Mouse (Mus musculus) brown adipose tissue, adult 24 weeks (tissue): ENCODE measurements around the gene Zfp879. TPM values are rescaled to one million over a fixed set of nuclear protein-coding genes. Genes with fewer than 3 reads are reported as not detected.

Experiments used
- H3K27ac ChIP-seq: fragments of 200-500 bp; replicated peaks from 2 replicates; pipeline ENCODE4 v1.5.1; 2012; ENCODE audit warnings: low read depth, mild to moderate bottlenecking, low read length
- H3K4me1 ChIP-seq: fragments of 200-500 bp; 2 replicates; pipeline ENCODE4 v1.6.1; 2012; ENCODE audit warnings: low read length, mixed read lengths; ENCODE audit not compliant: control insufficient read depth, insufficient read depth, insufficient read length
- H3K4me3 ChIP-seq: fragments of 200-500 bp; 2 replicates; pipeline ENCODE4 v1.5.1; 2012; ENCODE audit warnings: low read depth, mild to moderate bottlenecking, low read length, moderate library complexity; ENCODE audit not compliant: insufficient read depth
- polyA plus RNA-seq: library from polyadenylated mRNA; stranded (reverse); fragments of >200 nt; gene quantifications from 2 replicates; pipeline ENCODE4 v1.2.4, GENCODE M21; 2012; ENCODE audit not compliant: missing spikeins, insufficient read depth, insufficient read length

Zfp879 gene
- polyA plus RNA-seq, 1 experiment = 1.1 TPM

DNA sequence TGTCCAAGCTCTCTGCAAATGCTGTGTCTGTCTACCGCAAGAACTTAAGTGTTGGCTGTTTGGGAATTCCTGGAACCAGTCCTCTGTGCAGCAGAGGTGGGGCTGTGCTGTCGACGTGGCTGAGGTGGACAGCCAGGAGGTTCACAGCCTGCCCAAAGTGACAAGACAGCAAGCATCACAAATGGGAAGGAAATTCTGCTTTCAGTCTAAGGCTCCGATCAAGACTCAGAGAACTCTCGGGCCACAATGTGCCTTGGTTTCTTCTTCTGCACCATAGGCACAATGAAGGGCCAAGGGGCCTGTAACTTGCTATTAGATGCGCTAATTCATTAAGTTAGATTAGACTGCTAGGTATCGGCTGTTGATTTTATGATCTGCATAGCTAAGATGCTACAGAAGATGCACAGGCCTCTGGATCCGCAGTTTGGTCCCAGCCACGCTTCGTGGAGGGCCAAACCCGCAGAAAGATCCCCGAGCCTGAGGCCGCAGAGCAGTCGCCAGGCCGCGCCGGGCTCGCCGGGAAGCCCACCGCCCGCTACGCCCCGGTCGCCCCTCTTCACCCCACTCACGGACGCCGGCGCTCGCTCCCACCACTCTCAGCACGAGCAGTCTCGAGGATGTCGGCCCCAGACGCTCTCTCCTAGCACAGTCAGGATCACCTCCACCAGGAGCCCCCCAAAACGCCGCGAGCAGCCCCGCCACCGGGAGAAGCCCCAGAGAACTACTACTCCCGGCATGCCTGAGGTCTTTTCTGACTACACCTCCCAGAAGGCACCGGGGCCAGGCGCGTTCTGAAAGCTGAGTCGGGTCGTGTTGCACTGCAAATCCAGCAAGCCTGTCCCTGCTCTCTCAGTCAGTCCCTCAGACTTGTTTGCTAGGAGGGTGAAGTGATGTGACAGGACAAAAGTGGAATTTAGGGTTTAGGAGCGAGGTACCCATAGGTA is 14.1 kb downstream of the Zfp879 start, which contains the start of gene Zfp354c:
TSS of gene Zfp354c (minus strand) at position 715 of the 944 bp plus-strand sequence.
- H3K4me1 ChIP-seq = no peaks in the 10 kb centered on the region; the same call in 1 of the 2 replicates
- peak within 1 kb of the TSS; percentile 68 for H3K4me3 ChIP-seq
- H3K27ac ChIP-seq = 0 out of 2 replicates have a peak within 1 kb of the TSS, but pooled peaks have one; percentile 11

DNA sequence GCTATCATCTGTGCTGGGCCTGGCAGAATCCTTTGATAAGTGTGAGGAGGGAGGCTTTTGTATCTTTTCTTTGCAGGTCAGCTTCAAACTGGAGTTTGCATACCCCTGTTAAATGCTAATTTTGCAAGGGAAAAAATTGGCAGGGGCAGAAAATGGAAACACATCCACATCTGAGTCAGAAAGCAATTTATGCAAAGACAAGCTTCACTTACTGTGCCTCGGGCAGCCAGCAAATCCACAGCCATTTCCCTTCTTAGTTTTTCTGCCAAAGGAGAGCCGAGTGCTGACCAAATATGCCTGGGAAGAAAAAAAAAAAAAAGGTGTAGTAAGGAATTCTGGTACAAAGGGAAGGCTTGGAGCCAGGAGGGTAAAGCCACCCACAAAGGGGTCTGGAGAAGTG is 15.1 kb downstream of the Zfp879 start:
- H3K4me3 ChIP-seq = no peak overlapping the region
- H3K27ac ChIP-seq = no peak overlapping the region
- H3K4me1 ChIP-seq = no peaks in the 10 kb centered on the region; the same call in 1 of the 2 replicates

DNA sequence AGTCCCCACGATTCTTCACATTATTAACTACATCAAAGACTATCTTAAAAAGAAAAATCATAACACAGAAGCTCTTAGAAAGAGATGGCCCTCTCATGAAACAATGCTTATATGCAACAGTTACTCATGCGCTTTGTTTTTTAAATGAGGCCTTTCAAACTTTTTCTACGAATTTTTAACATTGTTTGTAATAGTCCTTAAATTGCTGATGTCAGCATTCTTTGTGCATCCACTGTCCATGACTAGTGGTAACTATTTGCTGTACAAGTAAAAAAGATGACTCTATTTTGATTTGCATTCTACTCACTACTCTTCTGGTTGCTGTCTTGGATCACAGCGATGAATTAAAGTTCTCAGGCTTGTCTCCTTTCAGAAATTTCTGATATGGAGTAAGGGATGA is 27.1 kb downstream of the Zfp879 start:
- H3K27ac ChIP-seq = no peak overlapping the region
- H3K4me3 ChIP-seq = no peak overlapping the region
- H3K4me1 ChIP-seq = no peaks in the 10 kb centered on the region

DNA sequence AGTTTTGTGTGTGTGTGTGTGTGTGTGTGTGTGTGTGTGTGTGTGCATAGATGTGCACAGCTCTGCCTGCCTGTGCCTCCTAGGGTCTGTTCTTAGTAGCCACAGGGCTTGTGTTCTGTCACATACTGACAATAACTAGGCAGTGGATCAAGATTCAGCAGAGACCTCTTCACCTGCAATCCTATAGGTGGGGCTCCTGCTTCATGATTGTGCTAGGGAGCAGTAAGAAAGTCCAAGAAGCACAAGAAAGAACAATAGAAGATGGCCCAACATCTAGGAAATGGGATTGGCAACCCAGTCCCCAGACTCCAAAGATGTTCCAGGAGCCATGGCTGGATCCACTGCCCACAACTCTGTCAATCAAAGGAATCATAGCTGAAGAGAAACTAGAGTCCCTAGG is 42.5 kb downstream of the Zfp879 start:
- Histone ChIP-seq H3K4me3 (no peak overlapping the region), H3K27ac (no peak overlapping the region), H3K4me1 (no peaks in the 10 kb centered on the region)

DNA sequence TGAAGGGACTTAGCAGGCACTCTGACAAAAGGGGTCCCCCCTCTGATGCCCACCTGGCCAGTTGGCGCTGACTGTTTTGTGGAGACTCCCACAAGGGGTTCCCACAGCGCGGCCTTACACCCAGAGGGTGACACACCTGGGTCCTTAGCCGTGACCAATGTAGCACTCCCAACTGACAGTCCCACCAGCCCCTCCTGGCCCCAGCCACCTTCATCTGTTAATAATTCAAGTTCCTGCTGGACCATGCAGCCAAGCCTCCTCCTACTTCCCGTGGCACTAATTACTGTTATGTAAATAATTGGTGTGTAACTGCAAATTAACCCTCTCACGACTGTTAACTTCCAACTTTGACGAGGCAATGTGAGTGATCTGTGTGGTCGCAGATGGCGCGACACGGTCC is 43.7 kb downstream of the Zfp879 start:
- no peak overlapping the region for H3K4me3 ChIP-seq
- H3K4me1 ChIP-seq = no peaks in the 10 kb centered on the region
- no peak overlapping the region for H3K27ac ChIP-seq

Other genes starting within 250 kb of the Zfp879 start
- gene Adamts2, start 239.5 kb downstream of the Zfp879 start, polyA plus RNA-seq = 5.2 and 6.1 TPM in 2 replicates
- 1.3 and 1.8 TPM in 2 replicates for gene Zfp354c, start 13.8 kb downstream of the Zfp879 start, polyA plus RNA-seq
- gene Grm6, start 9.1 kb upstream of the Zfp879 start, polyA plus RNA-seq = not detected in 2 replicates
- gene Zfp454, start 46.1 kb upstream of the Zfp879 start, polyA plus RNA-seq = 0.75 and 1.6 TPM in 2 replicates
- 8.5 and 9.8 TPM in 2 replicates for gene Zfp2, start 74.6 kb upstream of the Zfp879 start, polyA plus RNA-seq
- gene Zfp354b, start 90.1 kb upstream of the Zfp879 start, polyA plus RNA-seq = 2.2 and 3.2 TPM in 2 replicates
- gene 4933414I15Rik, start 102.2 kb upstream of the Zfp879 start, polyA plus RNA-seq = not detected in 2 replicates
- gene Prop1, start 112.2 kb upstream of the Zfp879 start, polyA plus RNA-seq = not detected in 2 replicates
- not detected in 2 replicates for gene Olfr1378, start 125.0 kb upstream of the Zfp879 start, polyA plus RNA-seq
- gene Olfr1377, start 140.4 kb upstream of the Zfp879 start, polyA plus RNA-seq = not detected in 2 replicates
- gene Olfr51, start 162.0 kb upstream of the Zfp879 start, polyA plus RNA-seq = not detected in 2 replicates
- not detected in 2 replicates for gene Olfr54, start 172.7 kb upstream of the Zfp879 start, polyA plus RNA-seq
- not detected in 2 replicates for gene Olfr1375, start 206.6 kb upstream of the Zfp879 start, polyA plus RNA-seq
- 1.6 and 2.6 TPM in 2 replicates for gene Zfp354a, start 217.7 kb upstream of the Zfp879 start, polyA plus RNA-seq